Mouse (Mus musculus) testis, adult 2 months (tissue): ENCODE data around the gene Brinp2.

Source experiments
- CTCF ChIP-seq: fragments of 200-500 bp; IDR thresholded peaks from 2 replicates; pipeline ENCODE4 v1.5.1; 2012; ENCODE audit warnings: low read depth, mild to moderate bottlenecking, inconsistent platforms, low read length, moderate library complexity; ENCODE audit not compliant: control insufficient read depth, insufficient read depth, insufficient replicate concordance
- POLR2A ChIP-seq: fragments of 200-500 bp; IDR thresholded peaks from 2 replicates; pipeline ENCODE4 v1.6.1; 2012; ENCODE audit warnings: low read depth, mild to moderate bottlenecking, inconsistent platforms, low read length, moderate library complexity; ENCODE audit not compliant: control insufficient read depth

DNA sequence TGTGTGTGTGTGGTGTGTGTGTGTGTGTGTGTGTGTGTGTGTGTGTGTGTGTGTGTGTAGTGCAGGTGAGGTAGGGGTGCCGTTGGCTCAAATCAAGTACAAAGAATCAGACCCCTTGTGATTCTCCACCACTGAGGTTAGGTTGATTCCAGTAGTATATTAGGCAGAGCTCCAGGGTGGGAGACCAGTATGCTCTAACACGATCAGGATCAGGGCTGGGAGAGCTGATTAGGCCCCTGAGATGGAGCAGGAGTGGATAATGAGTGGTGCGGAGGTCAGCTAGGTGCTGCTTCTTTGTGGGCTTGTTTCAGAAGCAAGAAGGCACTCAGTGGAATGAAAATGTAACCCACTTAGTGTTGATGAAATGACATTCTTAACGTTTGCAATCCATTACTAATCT, 34.6 kb upstream of the Brinp2 start:
- no peak for TF ChIP-seq CTCF
- TF ChIP-seq POLR2A, result no peak
